In genomic region chr16:36008396-36008795, GRCm38 (mm10) we compare ENCODE assay signal across 19 mouse cellular contexts. TPM values are rescaled to one million over a fixed set of nuclear protein-coding genes. Genes with fewer than 3 reads are reported as not detected.
DNase-seq lines count a peak whose midpoint lies in the region; ATAC-seq lines count a peak whose summit lies in the region.
"Had no signal": no experiment of that assay in that cellular context is flagged by ENCODE, and none has a peak within 500 bp of the region (broad histone marks: within the 10 kb centered on the region; RNA-seq: fewer than 3 reads in every experiment).

No protein-coding gene starts in this region.

- ATAC-seq in CD4-positive, CD25-positive, alpha-beta regulatory T cell, adult 4 months: peak; percentile 56
- peak; percentile 52 for ATAC-seq in inflammation-experienced regulatory T-cells, adult 6 months
- no peak for ATAC-seq in liver, embryonic 12.5 days
- ATAC-seq: forebrain, embryonic 13.5 days; forebrain, embryonic 15.5 days; forebrain, postnatal 0 days had no signal

- H3K4me3 ChIP-seq in liver, embryonic 12.5 days: no peak overlapping the region
- H3K4me3 ChIP-seq: embryonic facial prominence, embryonic 10.5 days; embryonic facial prominence, embryonic 12.5 days; forebrain, embryonic 13.5 days; forebrain, embryonic 15.5 days had no signal

- WGBS in liver, embryonic 12.5 days (ENCODE audit: insufficient replicate concordance): 93% methylated on average over 3 of the region's 3 CpGs

- H3K9ac ChIP-seq in liver, embryonic 12.5 days: no peak overlapping the region
- H3K9ac ChIP-seq: embryonic facial prominence, embryonic 12.5 days; forebrain, embryonic 13.5 days; forebrain, embryonic 15.5 days; forebrain, postnatal 0 days had no signal

- H3K9me3 ChIP-seq in liver, embryonic 12.5 days (replicated peaks): no peaks in the 10 kb centered on the region
- H3K9me3 ChIP-seq: embryonic facial prominence, embryonic 10.5 days; embryonic facial prominence, embryonic 12.5 days; forebrain, embryonic 13.5 days; forebrain, embryonic 15.5 days had no signal

- peak; percentile 6 for DNase-seq in CD4-positive, CD25-positive, alpha-beta regulatory T cell, adult 2 months (ENCODE audit: low read depth, low spot score)
- no peak for DNase-seq in kidney, postnatal 4 days
- no peak for DNase-seq in left cerebral cortex, adult 18-20 months (ENCODE audit: low spot score in 2 of 2)
- DNase-seq: adrenal gland, adult 8-10 months; adrenal gland, postnatal 14 days; adrenal gland, postnatal 36 days; cerebellum, adult 11-12 months; cerebellum, adult 2 months; cerebellum, adult 9-10 months; cerebellum, postnatal 10 days; cerebellum, postnatal 25 days; forebrain, postnatal 0 days had no signal

- H3K36me3 ChIP-seq in liver, embryonic 12.5 days: peaks cover 53% of the 10 kb centered on the region

- no peak overlapping the region for H3K4me2 ChIP-seq in liver, embryonic 12.5 days
- H3K4me2 ChIP-seq: embryonic facial prominence, embryonic 12.5 days; forebrain, embryonic 13.5 days; forebrain, embryonic 15.5 days had no signal

- H3K27me3 ChIP-seq in liver, embryonic 12.5 days (replicated peaks): no peaks in the 10 kb centered on the region
- H3K27me3 ChIP-seq: embryonic facial prominence, embryonic 12.5 days; forebrain, embryonic 13.5 days; forebrain, embryonic 15.5 days had no signal

- no peak overlapping the region for H3K27ac ChIP-seq in liver, embryonic 12.5 days
- H3K27ac ChIP-seq: embryonic facial prominence, embryonic 10.5 days; embryonic facial prominence, embryonic 12.5 days; forebrain, embryonic 13.5 days; forebrain, embryonic 15.5 days had no signal

- no peaks in the 10 kb centered on the region for H3K4me1 ChIP-seq in liver, embryonic 12.5 days
- H3K4me1 ChIP-seq: embryonic facial prominence, embryonic 10.5 days; embryonic facial prominence, embryonic 12.5 days; forebrain, embryonic 13.5 days; forebrain, embryonic 15.5 days had no signal

RNA-seq across cellular contexts. Expression of gene Kpna1, which starts 29.8 kb away (rescaled TPM):
- 10 to 100 TPM; 42.1 to 46.4 TPM for polyA plus RNA-seq in CD4-positive, CD25-positive, alpha-beta regulatory T cell, adult 4 months (2017; shearing (Covaris generic))
- polyA plus RNA-seq in inflammation-experienced regulatory T-cells, adult 6 months (2017; shearing (Covaris generic)): 10 to 100 TPM; 39.8 to 41.2 (median 40.9) TPM
- polyA plus RNA-seq in liver, embryonic 12.5 days (2016; fragmentation: Nextera tagmentation; extraction: Ambion mirVana): 52.6 and 53.9 TPM in 2 replicates
- total RNA-seq in left cerebral cortex, adult 18-20 months (2021): 100 to 1,000 TPM; 148 to 152 TPM

RNA-seq across cellular contexts. Expression of gene Wdr5b, which starts 32.6 kb away (rescaled TPM):
- 1 to 10 TPM; 4.4 to 8.5 TPM for polyA plus RNA-seq in CD4-positive, CD25-positive, alpha-beta regulatory T cell, adult 4 months (2017; shearing (Covaris generic))
- polyA plus RNA-seq in inflammation-experienced regulatory T-cells, adult 6 months (2017; shearing (Covaris generic)): 1 to 10 TPM; 7.2 to 9.7 (median 7.3) TPM
- polyA plus RNA-seq in liver, embryonic 12.5 days (2016; fragmentation: Nextera tagmentation; extraction: Ambion mirVana): 3.6 and 4.0 TPM in 2 replicates
- total RNA-seq in left cerebral cortex, adult 18-20 months (2021): 1 to 10 TPM; 3.4 to 4.8 TPM
